ENCODE assay signal across 14 mouse cellular contexts in genomic region chr14:118070100-118070499, GRCm38 (mm10). TPM values are rescaled to one million over a fixed set of nuclear protein-coding genes. Genes with fewer than 3 reads are reported as not detected.
DNase-seq lines count a peak whose midpoint lies in the region; ATAC-seq and TF ChIP-seq lines count a peak whose summit lies in the region.
"Had no signal": no experiment of that assay in that cellular context is flagged by ENCODE, and none has a peak within 500 bp of the region (broad histone marks: within the 10 kb centered on the region; RNA-seq: fewer than 3 reads in every experiment).

No protein-coding gene starts in this region.

- H3K9me3 ChIP-seq in forebrain, embryonic 13.5 days (replicated peaks), result no peaks in the 10 kb centered on the region
- H3K9me3 ChIP-seq in forebrain, embryonic 12.5 days, result no peaks in the 10 kb centered on the region
- no peaks in the 10 kb centered on the region for H3K9me3 ChIP-seq in kidney, postnatal 0 days (replicated peaks; ENCODE audit: low read length)
- no peaks in the 10 kb centered on the region for H3K9me3 ChIP-seq in intestine, postnatal 0 days (ENCODE audit: control insufficient read depth)
- H3K9me3 ChIP-seq: embryonic facial prominence, embryonic 15.5 days; G1E; liver, embryonic 13.5 days had no signal

- H3K4me3 ChIP-seq in forebrain, embryonic 13.5 days, result no peak overlapping the region
- H3K4me3 ChIP-seq in forebrain, embryonic 12.5 days (replicated peaks), result no peak overlapping the region
- no peak overlapping the region for H3K4me3 ChIP-seq in kidney, postnatal 0 days (replicated peaks; ENCODE audit: low read depth, low read length)
- H3K4me3 ChIP-seq in brown adipose tissue, adult 24 weeks (ENCODE audit: insufficient read depth, low read depth, low read length), result no peak overlapping the region
- no peak overlapping the region for H3K4me3 ChIP-seq in intestine, postnatal 0 days (ENCODE audit: low read depth, low read length)
- H3K4me3 ChIP-seq: embryonic facial prominence, embryonic 15.5 days; liver, embryonic 13.5 days had no signal

- H3K4me1 ChIP-seq in forebrain, embryonic 13.5 days, result peaks cover 5% of the 10 kb centered on the region
- no peaks in the 10 kb centered on the region; the same call in 1 of the 2 replicates for H3K4me1 ChIP-seq in forebrain, embryonic 12.5 days
- no peaks in the 10 kb centered on the region for H3K4me1 ChIP-seq in kidney, postnatal 0 days (replicated peaks; ENCODE audit: insufficient read depth, low read length)
- H3K4me1 ChIP-seq in brown adipose tissue, adult 24 weeks (ENCODE audit: control insufficient read depth, insufficient read depth, insufficient read length, low read length), result peaks cover 11% of the 10 kb centered on the region; the same call in 1 of the 2 replicates
- no peaks in the 10 kb centered on the region for H3K4me1 ChIP-seq in intestine, postnatal 0 days (replicated peaks; ENCODE audit: control insufficient read depth, insufficient read depth, low read length)
- H3K4me1 ChIP-seq: embryonic facial prominence, embryonic 15.5 days; liver, embryonic 13.5 days had no signal

- DNase-seq in kidney, postnatal 0 days (ENCODE audit: low spot score), result peak; percentile 18
- no peak for DNase-seq in kidney, postnatal 4 days
- DNase-seq in left cerebral cortex, postnatal 4 days, result no peak
- DNase-seq: adrenal gland, adult 8-10 months; cerebellum, adult 18-20 months; kidney, adult 11 months; liver, embryonic 13.5 days had no signal

- no peak overlapping the region for H3K27ac ChIP-seq in forebrain, embryonic 13.5 days
- no peak overlapping the region for H3K27ac ChIP-seq in forebrain, embryonic 12.5 days
- no peak overlapping the region for H3K27ac ChIP-seq in kidney, postnatal 0 days
- H3K27ac ChIP-seq in brown adipose tissue, adult 24 weeks (replicated peaks; ENCODE audit: low read depth, low read length), result peak overlapping the region; percentile 82
- H3K27ac ChIP-seq in intestine, postnatal 0 days (ENCODE audit: low read depth, low read length), result peak overlapping the region; percentile 35; the same call in 1 of the 2 replicates
- H3K27ac ChIP-seq: embryonic facial prominence, embryonic 15.5 days; liver, embryonic 13.5 days had no signal

- no peak for TF ChIP-seq CTCF in kidney, postnatal 0 days (IDR thresholded peaks at IDR 0.05; ENCODE audit: low read depth)
- peak; percentile 40 for TF ChIP-seq CTCF in intestine, postnatal 0 days (IDR thresholded peaks at IDR 0.05; ENCODE audit: low read depth)

- H3K4me2 ChIP-seq in forebrain, embryonic 13.5 days, result no peak overlapping the region
- no peak overlapping the region for H3K4me2 ChIP-seq in forebrain, embryonic 12.5 days
- H3K4me2 ChIP-seq in kidney, postnatal 0 days (ENCODE audit: low read length), result no peak overlapping the region
- no peak overlapping the region for H3K4me2 ChIP-seq in intestine, postnatal 0 days (replicated peaks; ENCODE audit: low read depth)
- H3K4me2 ChIP-seq: embryonic facial prominence, embryonic 15.5 days; liver, embryonic 13.5 days had no signal

- WGBS in forebrain, embryonic 13.5 days, result 71% methylated on average over 12 of the region's 12 CpGs
- 76% methylated on average over 12 of the region's 12 CpGs for WGBS in forebrain, embryonic 12.5 days
- WGBS in kidney, postnatal 0 days, result 70% methylated on average over 12 of the region's 12 CpGs
- WGBS in intestine, postnatal 0 days, result 58% methylated on average over 12 of the region's 12 CpGs

- ATAC-seq in forebrain, embryonic 13.5 days, result peak; percentile 78
- ATAC-seq in forebrain, embryonic 12.5 days (ENCODE audit: low FRiP score), result no peak
- ATAC-seq in kidney, postnatal 0 days (replicated peaks; ENCODE audit: low FRiP score, low read depth), result no peak
- no peak for ATAC-seq in intestine, postnatal 0 days
- no peak for ATAC-seq in cerebellum, adult (ENCODE audit: insufficient number of reproducible peaks, low FRiP score, low TSS enrichment)

- no peaks in the 10 kb centered on the region for H3K27me3 ChIP-seq in forebrain, embryonic 13.5 days
- H3K27me3 ChIP-seq in forebrain, embryonic 12.5 days, result 0 out of 2 replicates have a peak, but pooled peaks cover 4% of the 10 kb centered on the region
- H3K27me3 ChIP-seq in kidney, postnatal 0 days (ENCODE audit: insufficient read depth, low read length), result no peaks in the 10 kb centered on the region
- H3K27me3 ChIP-seq in intestine, postnatal 0 days (replicated peaks; ENCODE audit: control insufficient read depth, insufficient read depth, low read length), result no peaks in the 10 kb centered on the region
- H3K27me3 ChIP-seq: embryonic facial prominence, embryonic 15.5 days; liver, embryonic 13.5 days had no signal

- H3K36me3 ChIP-seq in forebrain, embryonic 13.5 days (ENCODE audit: poor library complexity, severe bottlenecking), result no peaks in the 10 kb centered on the region
- no peaks in the 10 kb centered on the region for H3K36me3 ChIP-seq in forebrain, embryonic 12.5 days (replicated peaks)
- H3K36me3 ChIP-seq in kidney, postnatal 0 days (ENCODE audit: insufficient read depth, low read length), result no peaks in the 10 kb centered on the region
- no peaks in the 10 kb centered on the region for H3K36me3 ChIP-seq in intestine, postnatal 0 days (ENCODE audit: control insufficient read depth, insufficient read depth)
- H3K36me3 ChIP-seq: embryonic facial prominence, embryonic 15.5 days; G1E; liver, embryonic 13.5 days had no signal

- intact Hi-C loops in left cerebral cortex, postnatal 4 days (cut with DNase I), result no loop called here

- H3K9ac ChIP-seq in forebrain, embryonic 13.5 days, result no peak overlapping the region
- H3K9ac ChIP-seq in forebrain, embryonic 12.5 days, result no peak overlapping the region
- H3K9ac ChIP-seq in kidney, postnatal 0 days (ENCODE audit: low read depth, low read length), result no peak overlapping the region
- no peak overlapping the region for H3K9ac ChIP-seq in intestine, postnatal 0 days (ENCODE audit: low read depth, low read length)
- H3K9ac ChIP-seq: embryonic facial prominence, embryonic 15.5 days; liver, embryonic 13.5 days had no signal

RNA-seq across cellular contexts. Expression of gene Dct, which starts 18.1 kb away (rescaled TPM):
- 15.2 and 15.8 TPM in 2 replicates for polyA plus RNA-seq in forebrain, embryonic 13.5 days (2015; fragmentation: Nextera tagmentation; extraction: Ambion mirVana)
- polyA plus RNA-seq in forebrain, embryonic 12.5 days (2016; fragmentation: Nextera tagmentation; extraction: Ambion mirVana), result 12.1 and 13.1 TPM in 2 replicates
- 0.37 and 0.45 TPM in 2 replicates for polyA plus RNA-seq in kidney, postnatal 0 days (2015; fragmentation: Nextera tagmentation; extraction: Ambion mirVana)
- polyA plus RNA-seq in brown adipose tissue, adult 24 weeks (2012; ENCODE audit: insufficient read depth, insufficient read length, missing spikeins), result not detected in 2 replicates
- 6.1 and 6.7 TPM in 2 replicates for polyA plus RNA-seq in intestine, postnatal 0 days (2015; fragmentation: Nextera tagmentation; extraction: Ambion mirVana)
- total RNA-seq in left cerebral cortex, postnatal 4 days (2021), result 1 to 10 TPM in 1 of 2 experiments, not detected in 1; 1.1 TPM
- polyA plus RNA-seq: G1E had no signal

Comparison
In these comparisons a context has a peak if more than half of its experiments do, and no peak if none do; other contexts are left out.
1. H3K27ac ChIP-seq: peak in brown adipose tissue, adult 24 weeks (single experiment) and intestine, postnatal 0 days (single experiment); none in forebrain, embryonic 13.5 days (single experiment), forebrain, embryonic 12.5 days (single experiment) and kidney, postnatal 0 days (single experiment).